Mouse (Mus musculus) hindbrain, embryonic 12.5 days (tissue): ENCODE data around the gene Catip. TPM values are rescaled to one million over a fixed set of nuclear protein-coding genes. Genes with fewer than 3 reads are reported as not detected.

ENCODE experiments used
- microRNA counts: library from miRNA; unstranded; fragments of <30 nt; microRNA quantifications from one replicate; lab custom pipeline; 2017
- microRNA-seq: library from miRNA; unstranded; fragments of <30 nt; microRNA quantifications from one replicate; pipeline ENCODE4, GENCODE M21; 2017
- polyA plus RNA-seq: library from polyadenylated mRNA; unstranded; fragments of >200 nt; fragmentation: Nextera tagmentation; extraction: Ambion mirVana; gene quantifications from 2 replicates; pipeline ENCODE4 v1.2.1, GENCODE M21; 2016

Catip gene
- polyA plus RNA-seq, 1 experiment from 2014 or later, result 1.5 TPM

MicroRNAs within 50 kb of the gene (microRNA counts, 519-probe panel; counts per million panel counts)
- 2,681 counts per million, percentile 66 among the panel's probes with 10 or more counts for microRNA mmu-miR-26b (lab: Ali Mortazavi, UCI)

Small RNA genes within 50 kb of the gene (microRNA-seq; reads per million reads assigned to microRNA genes)
- 22,838 reads per million, percentile 98 among the genes with 10 or more reads in this experiment for gene Mir26b

Other genes with a start within 250 kb of the Catip start
- 26.1 and 28.3 TPM in 2 replicates for gene Tns1, start 237.7 kb upstream of the Catip start, polyA plus RNA-seq
- gene Rufy4, start 236.6 kb upstream of the Catip start, polyA plus RNA-seq, result 0.46 and 0.60 TPM in 2 replicates
- not detected in 2 replicates for gene Cxcr2, start 208.1 kb upstream of the Catip start, polyA plus RNA-seq
- not detected in 2 replicates for gene Cxcr1, start 167.5 kb upstream of the Catip start, polyA plus RNA-seq
- 370 and 394 TPM in 2 replicates for gene Arpc2, start 126.0 kb upstream of the Catip start, polyA plus RNA-seq
- gene Gpbar1, start 83.6 kb upstream of the Catip start, polyA plus RNA-seq, result 0.19 TPM in 1 of 2 replicates, not detected in the other
- gene Aamp, start 77.4 kb upstream of the Catip start, polyA plus RNA-seq, result 180 and 183 TPM in 2 replicates
- 94.0 and 97.8 TPM in 2 replicates for gene Pnkd, start 77.2 kb upstream of the Catip start, polyA plus RNA-seq
- 11.7 and 13.4 TPM in 2 replicates for gene Tmbim1, start 56.5 kb upstream of the Catip start, polyA plus RNA-seq
- gene Slc11a1, start 13.1 kb downstream of the Catip start, polyA plus RNA-seq, result 2.0 and 2.2 TPM in 2 replicates
- 38.8 and 39.2 TPM in 2 replicates for gene Ctdsp1, start 29.4 kb downstream of the Catip start, polyA plus RNA-seq
- 0.09 and 0.14 TPM in 2 replicates for gene Vil1, start 47.3 kb downstream of the Catip start, polyA plus RNA-seq
- 61.4 and 61.9 TPM in 2 replicates for gene Cnot9, start 143.9 kb downstream of the Catip start, polyA plus RNA-seq
- gene Plcd4, start 180.8 kb downstream of the Catip start, polyA plus RNA-seq, result 1.2 and 1.6 TPM in 2 replicates
- 35.3 and 38.5 TPM in 2 replicates for gene Usp37, start 182.2 kb downstream of the Catip start, polyA plus RNA-seq
- 10.1 and 12.1 TPM in 2 replicates for gene Zfp142, start 226.1 kb downstream of the Catip start, polyA plus RNA-seq
- gene Bcs1l, start 226.2 kb downstream of the Catip start, polyA plus RNA-seq, result 15.3 and 16.8 TPM in 2 replicates
- gene Rnf25, start 239.3 kb downstream of the Catip start, polyA plus RNA-seq, result 35.2 and 35.8 TPM in 2 replicates
- gene Stk36, start 239.3 kb downstream of the Catip start, polyA plus RNA-seq, result 21.3 and 34.3 TPM in 2 replicates